Mouse (Mus musculus): ENCODE data around the gene Tmod1. TPM values are rescaled to one million over a fixed set of nuclear protein-coding genes. Genes with fewer than 3 reads are reported as not detected.

The Tmod1 gene
- 0.34 TPM for polyA plus RNA-seq (2012; fragmentation: generic; extraction: Trizol)
- long read RNA-seq, experiment 1, transcript Tmod1-201 (10 exons, 3,158 nt) = major isoform, 8 of 12 reads
- long read RNA-seq, experiment 1, partial matches to known transcripts = 0 of 12 reads
- long read RNA-seq, experiment 1, other reads (novel, unspliced or antisense) = 4 of 12 reads
- long read RNA-seq, experiment 2, partial matches to known transcripts = 0 of 2 reads
- long read RNA-seq, experiment 2, other reads (novel, unspliced or antisense) = 0 of 2 reads

GRCm38 (mm10) chr4:46038892-46039751 is at the start of gene Tmod1:
Gene Tmod1, plus strand, starts transcription at chr4:46038935.
- no peaks in the 10 kb centered on the region for H3K79me2 ChIP-seq (ENCODE audit: control insufficient read depth, insufficient read depth)
- peak within 1 kb of the TSS; percentile 58 for H3ac ChIP-seq (ENCODE audit: control insufficient read depth, insufficient read length, low read depth)
- peak within 1 kb of the TSS; percentile 21 for H3K4me3 ChIP-seq (ENCODE audit: insufficient read depth, poor library complexity, severe bottlenecking)
- no peaks in the 10 kb centered on the region for H3K79me3 ChIP-seq (ENCODE audit: low read depth)
- no peaks in the 10 kb centered on the region for H3K36me3 ChIP-seq (ENCODE audit: control insufficient read depth, insufficient read depth)
- H3K27me3 ChIP-seq (ENCODE audit: control insufficient read depth, insufficient read depth, insufficient read length) = no peaks in the 10 kb centered on the region
- TF ChIP-seq MYOG (IDR thresholded peaks at IDR 0.05; ENCODE audit: control insufficient read depth, extremely low read depth, insufficient read length) (no peak), MYOD1 (IDR thresholded peaks at IDR 0.05; ENCODE audit: control insufficient read depth, insufficient read length, low read depth) (no peak), MAX (IDR thresholded peaks at IDR 0.05) (no peak), CTCF (IDR thresholded peaks at IDR 0.05; ENCODE audit: control insufficient read depth, insufficient read depth, insufficient read length) (no peak), CEBPB (IDR thresholded peaks at IDR 0.05; ENCODE audit: low read depth) (no peak), FOSL1 (IDR thresholded peaks at IDR 0.05; ENCODE audit: insufficient read depth, low read length, poor library complexity, severe bottlenecking) (no peak), USF1 (IDR thresholded peaks at IDR 0.05; ENCODE audit: low read depth) (no peak)

DNA sequence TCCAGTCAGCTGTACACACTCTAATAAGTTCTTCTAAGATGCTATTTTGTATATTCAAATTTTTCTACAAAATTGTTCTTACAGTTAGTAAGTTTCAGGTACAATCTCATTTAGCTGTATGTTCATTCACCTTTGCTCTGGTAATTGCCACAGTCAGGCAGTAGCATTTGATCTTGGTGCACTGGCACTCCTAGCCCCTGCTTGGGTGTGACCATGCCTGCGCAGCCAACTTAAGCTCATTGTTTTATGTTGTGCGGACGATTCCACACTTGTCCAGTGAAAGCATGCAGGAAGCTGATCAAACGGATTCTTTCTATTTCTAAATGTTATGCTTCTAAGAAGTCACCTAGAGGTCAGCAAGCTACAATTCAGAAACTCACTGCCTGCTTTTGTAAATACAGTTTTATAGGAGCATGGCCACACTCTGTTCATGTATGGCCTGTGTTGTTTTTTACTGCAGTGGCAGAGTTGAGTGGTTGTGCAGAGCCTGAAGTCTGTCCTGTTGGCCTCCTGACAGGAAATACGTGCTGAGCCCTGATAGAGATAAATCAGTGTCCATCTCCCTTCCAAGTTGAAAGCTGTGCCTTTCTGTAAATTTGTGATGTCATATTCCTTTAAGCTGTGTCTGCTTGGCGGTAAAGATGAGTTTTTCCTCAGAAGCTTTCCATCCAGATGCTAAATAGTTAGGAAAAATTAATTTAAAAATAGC is 48.2 kb upstream of the Tmod1 start:
- no peaks in the 10 kb centered on the region for H3K79me2 ChIP-seq (ENCODE audit: control insufficient read depth, insufficient read depth)
- no peaks in the 10 kb centered on the region for H3K79me3 ChIP-seq (ENCODE audit: low read depth)
- H3ac ChIP-seq (ENCODE audit: control insufficient read depth, insufficient read length, low read depth) = no peak overlapping the region
- TF ChIP-seq CTCF (IDR thresholded peaks at IDR 0.05; ENCODE audit: control insufficient read depth, insufficient read depth, insufficient read length) (no peak), MYOG (IDR thresholded peaks at IDR 0.05; ENCODE audit: control insufficient read depth, extremely low read depth, insufficient read length) (no peak), CEBPB (IDR thresholded peaks at IDR 0.05; ENCODE audit: low read depth) (no peak), MAX (IDR thresholded peaks at IDR 0.05) (no peak), USF1 (IDR thresholded peaks at IDR 0.05; ENCODE audit: low read depth) (no peak), MYOD1 (IDR thresholded peaks at IDR 0.05; ENCODE audit: control insufficient read depth, insufficient read length, low read depth) (no peak), FOSL1 (IDR thresholded peaks at IDR 0.05; ENCODE audit: insufficient read depth, low read length, poor library complexity, severe bottlenecking) (no peak)
- no peak overlapping the region for H3K4me3 ChIP-seq (ENCODE audit: insufficient read depth, poor library complexity, severe bottlenecking)
- no peaks in the 10 kb centered on the region for H3K27me3 ChIP-seq (ENCODE audit: control insufficient read depth, insufficient read depth, insufficient read length)
- peaks cover 21% of the 10 kb centered on the region for H3K36me3 ChIP-seq (ENCODE audit: control insufficient read depth, insufficient read depth)

GRCm38 (mm10) chr4:45998536-45998935 is 40.2 kb upstream of the Tmod1 start:
- Histone ChIP-seq H3K79me2 (ENCODE audit: control insufficient read depth, insufficient read depth) (no peaks in the 10 kb centered on the region), H3K79me3 (ENCODE audit: low read depth) (no peaks in the 10 kb centered on the region), H3K4me3 (ENCODE audit: insufficient read depth, poor library complexity, severe bottlenecking) (no peak overlapping the region), H3ac (ENCODE audit: control insufficient read depth, insufficient read length, low read depth) (no peak overlapping the region), H3K36me3 (ENCODE audit: control insufficient read depth, insufficient read depth) (no peaks in the 10 kb centered on the region), H3K27me3 (ENCODE audit: control insufficient read depth, insufficient read depth, insufficient read length) (no peaks in the 10 kb centered on the region)
- TF ChIP-seq MYOD1 (IDR thresholded peaks at IDR 0.05; ENCODE audit: control insufficient read depth, insufficient read length, low read depth) = no peak
- no peak for TF ChIP-seq FOSL1 (IDR thresholded peaks at IDR 0.05; ENCODE audit: insufficient read depth, low read length, poor library complexity, severe bottlenecking)
- TF ChIP-seq USF1 (IDR thresholded peaks at IDR 0.05; ENCODE audit: low read depth) = no peak
- TF ChIP-seq CEBPB (IDR thresholded peaks at IDR 0.05; ENCODE audit: low read depth) = no peak
- TF ChIP-seq MYOG (IDR thresholded peaks at IDR 0.05; ENCODE audit: control insufficient read depth, extremely low read depth, insufficient read length) = no peak
- TF ChIP-seq MAX (IDR thresholded peaks at IDR 0.05) = no peak
- no peak for TF ChIP-seq CTCF (IDR thresholded peaks at IDR 0.05; ENCODE audit: control insufficient read depth, insufficient read depth, insufficient read length)

- Histone ChIP-seq H3K79me2 (ENCODE audit: control insufficient read depth, insufficient read depth) (no peaks in the 10 kb centered on the region), H3K36me3 (ENCODE audit: control insufficient read depth, insufficient read depth) (peaks cover 27% of the 10 kb centered on the region), H3ac (ENCODE audit: control insufficient read depth, insufficient read length, low read depth) (no peak overlapping the region), H3K4me3 (ENCODE audit: insufficient read depth, poor library complexity, severe bottlenecking) (no peak overlapping the region), H3K27me3 (ENCODE audit: control insufficient read depth, insufficient read depth, insufficient read length) (no peaks in the 10 kb centered on the region), H3K79me3 (ENCODE audit: low read depth) (no peaks in the 10 kb centered on the region)
- TF ChIP-seq MAX (IDR thresholded peaks at IDR 0.05) = no peak
- no peak for TF ChIP-seq MYOD1 (IDR thresholded peaks at IDR 0.05; ENCODE audit: control insufficient read depth, insufficient read length, low read depth)
- TF ChIP-seq USF1 (IDR thresholded peaks at IDR 0.05; ENCODE audit: low read depth) = no peak
- TF ChIP-seq FOSL1 (IDR thresholded peaks at IDR 0.05; ENCODE audit: insufficient read depth, low read length, poor library complexity, severe bottlenecking) = no peak
- no peak for TF ChIP-seq CEBPB (IDR thresholded peaks at IDR 0.05; ENCODE audit: low read depth)
- TF ChIP-seq CTCF (IDR thresholded peaks at IDR 0.05; ENCODE audit: control insufficient read depth, insufficient read depth, insufficient read length) = no peak
- no peak for TF ChIP-seq MYOG (IDR thresholded peaks at IDR 0.05; ENCODE audit: control insufficient read depth, extremely low read depth, insufficient read length)
These were observed 30.5 kb upstream of the Tmod1 start for GRCm38 (mm10) chr4:46008142-46008793.

GRCm38 (mm10) chr4:46011698-46012097 is 27.0 kb upstream of the Tmod1 start:
- H3K36me3 ChIP-seq (ENCODE audit: control insufficient read depth, insufficient read depth) = peaks cover 18% of the 10 kb centered on the region
- H3K4me3 ChIP-seq (ENCODE audit: insufficient read depth, poor library complexity, severe bottlenecking) = no peak overlapping the region
- H3K79me2 ChIP-seq (ENCODE audit: control insufficient read depth, insufficient read depth) = no peaks in the 10 kb centered on the region
- H3ac ChIP-seq (ENCODE audit: control insufficient read depth, insufficient read length, low read depth) = no peak overlapping the region
- TF ChIP-seq USF1 (IDR thresholded peaks at IDR 0.05; ENCODE audit: low read depth) = no peak
- TF ChIP-seq MYOG (IDR thresholded peaks at IDR 0.05; ENCODE audit: control insufficient read depth, extremely low read depth, insufficient read length) = no peak
- TF ChIP-seq MYOD1 (IDR thresholded peaks at IDR 0.05; ENCODE audit: control insufficient read depth, insufficient read length, low read depth) = no peak
- no peak for TF ChIP-seq FOSL1 (IDR thresholded peaks at IDR 0.05; ENCODE audit: insufficient read depth, low read length, poor library complexity, severe bottlenecking)
- no peaks in the 10 kb centered on the region for H3K79me3 ChIP-seq (ENCODE audit: low read depth)
- no peaks in the 10 kb centered on the region for H3K27me3 ChIP-seq (ENCODE audit: control insufficient read depth, insufficient read depth, insufficient read length)

Data from C2C12 (cell line).